9 mouse cellular contexts compared by ENCODE assay signal in genomic region chrX:101384439-101385137, GRCm38 (mm10). TPM values are rescaled to one million over a fixed set of nuclear protein-coding genes. Genes with fewer than 3 reads are reported as not detected.
A peak's percentile ranks its signal among the peaks of the same experiment; 100 is the strongest.
DNase-seq lines count a peak whose midpoint lies in the region; ATAC-seq and TF ChIP-seq lines count a peak whose summit lies in the region.
"Had no signal": no experiment of that assay in that cellular context is flagged by ENCODE, and none has a peak within 500 bp of the region (broad histone marks: within the 10 kb centered on the region; RNA-seq: fewer than 3 reads in every experiment).

No protein-coding gene starts in this region.

- no peak overlapping the region for H3K9ac ChIP-seq in heart, embryonic 16.5 days (ENCODE audit: low read length)
- no peak overlapping the region for H3K9ac ChIP-seq in embryonic facial prominence, embryonic 15.5 days
- no peak overlapping the region for H3K9ac ChIP-seq in lung, postnatal 0 days (replicated peaks; ENCODE audit: low read depth)

- no peak for ATAC-seq in heart, embryonic 16.5 days (replicated peaks; ENCODE audit: extremely low read depth, insufficient read depth, low FRiP score)
- no peak for ATAC-seq in embryonic facial prominence, embryonic 15.5 days (ENCODE audit: insufficient number of reproducible peaks, low FRiP score, low TSS enrichment, low read depth)
- ATAC-seq in lung, postnatal 0 days, result no peak

- peaks cover 33% of the 10 kb centered on the region for H3K27me3 ChIP-seq in heart, embryonic 16.5 days (ENCODE audit: control insufficient read depth, insufficient read depth, low read length)
- peaks cover 49% of the 10 kb centered on the region for H3K27me3 ChIP-seq in embryonic facial prominence, embryonic 15.5 days
- H3K27me3 ChIP-seq in midbrain, embryonic 10.5 days (ENCODE audit: low read depth, poor library complexity, severe bottlenecking), result peaks cover 99% of the 10 kb centered on the region
- 0 out of 2 replicates have a peak, but pooled peaks cover 3% of the 10 kb centered on the region for H3K27me3 ChIP-seq in lung, postnatal 0 days (replicated peaks; ENCODE audit: insufficient read depth, low read length)

- no peak overlapping the region for H3K27ac ChIP-seq in heart, embryonic 16.5 days (ENCODE audit: low read length)
- no peak overlapping the region for H3K27ac ChIP-seq in embryonic facial prominence, embryonic 15.5 days (replicated peaks)
- H3K27ac ChIP-seq in midbrain, embryonic 10.5 days (replicated peaks), result no peak overlapping the region
- no peak overlapping the region for H3K27ac ChIP-seq in lung, postnatal 0 days (ENCODE audit: low read length)

- no peak for TF ChIP-seq CTCF in lung, postnatal 0 days (IDR thresholded peaks at IDR 0.05)

- peak overlapping the region; percentile 52 for H3K4me2 ChIP-seq in heart, embryonic 16.5 days (ENCODE audit: low read depth, low read length)
- peak overlapping the region; percentile 35 for H3K4me2 ChIP-seq in embryonic facial prominence, embryonic 15.5 days (replicated peaks)
- H3K4me2 ChIP-seq in lung, postnatal 0 days (replicated peaks; ENCODE audit: low read depth, low read length), result no peak overlapping the region

- WGBS in heart, embryonic 16.5 days, result 17% methylated on average over 32 of the region's 32 CpGs
- 22% methylated on average over 32 of the region's 32 CpGs for WGBS in embryonic facial prominence, embryonic 15.5 days
- WGBS in midbrain, embryonic 10.5 days, result 14% methylated on average over 32 of the region's 32 CpGs
- 17% methylated on average over 31 of the region's 32 CpGs for WGBS in lung, postnatal 0 days

- H3K4me1 ChIP-seq in heart, embryonic 16.5 days (ENCODE audit: control insufficient read depth, insufficient read depth, low read length), result no peaks in the 10 kb centered on the region
- H3K4me1 ChIP-seq in embryonic facial prominence, embryonic 15.5 days, result peaks cover 6% of the 10 kb centered on the region; the same call in 1 of the 2 replicates
- H3K4me1 ChIP-seq in midbrain, embryonic 10.5 days, result peaks cover 26% of the 10 kb centered on the region
- H3K4me1 ChIP-seq in lung, postnatal 0 days (ENCODE audit: insufficient read depth, low read depth, low read length), result no peaks in the 10 kb centered on the region

- no peaks in the 10 kb centered on the region for H3K36me3 ChIP-seq in heart, embryonic 16.5 days (ENCODE audit: control insufficient read depth, insufficient read depth)
- no peaks in the 10 kb centered on the region for H3K36me3 ChIP-seq in embryonic facial prominence, embryonic 15.5 days
- H3K36me3 ChIP-seq in midbrain, embryonic 10.5 days, result no peaks in the 10 kb centered on the region
- H3K36me3 ChIP-seq in lung, postnatal 0 days (ENCODE audit: insufficient read depth, low read length), result no peaks in the 10 kb centered on the region
- H3K36me3 ChIP-seq: G1E had no signal

- DNase-seq in heart, adult 18-20 months, result no peak
- peak; percentile 52 for DNase-seq in brain, adult 2 months (ENCODE audit: low read depth, low spot score)
- peak; percentile 12 for DNase-seq in midbrain, embryonic 10.5 days (ENCODE audit: low spot score)
- no peak for DNase-seq in urinary bladder, postnatal 25 days (ENCODE audit: low spot score)
- DNase-seq in lung, postnatal 0 days (ENCODE audit: low spot score), result no peak
- no peak for DNase-seq in kidney, postnatal 36 days

- TF ChIP-seq EP300 in lung, postnatal 0 days (IDR thresholded peaks at IDR 0.05), result no peak

- H3K4me3 ChIP-seq in heart, embryonic 16.5 days (ENCODE audit: low read length), result peak overlapping the region; percentile 31
- H3K4me3 ChIP-seq in embryonic facial prominence, embryonic 15.5 days (replicated peaks), result peak overlapping the region; percentile 21
- H3K4me3 ChIP-seq in midbrain, embryonic 10.5 days, result peak overlapping the region; percentile 44
- no peak overlapping the region for H3K4me3 ChIP-seq in lung, postnatal 0 days (ENCODE audit: low read depth, low read length)

- H3K9me3 ChIP-seq in heart, embryonic 16.5 days (replicated peaks; ENCODE audit: control insufficient read depth, low read length), result no peaks in the 10 kb centered on the region
- no peaks in the 10 kb centered on the region for H3K9me3 ChIP-seq in embryonic facial prominence, embryonic 15.5 days (replicated peaks)
- H3K9me3 ChIP-seq in midbrain, embryonic 10.5 days (replicated peaks), result no peaks in the 10 kb centered on the region
- no peaks in the 10 kb centered on the region for H3K9me3 ChIP-seq in lung, postnatal 0 days (ENCODE audit: low read length)
- H3K9me3 ChIP-seq: G1E had no signal

RNA-seq across cellular contexts. Expression of gene Gjb1, which starts 8.4 kb away (rescaled TPM):
- polyA plus RNA-seq in heart, embryonic 16.5 days (2015; fragmentation: Nextera tagmentation; extraction: Ambion mirVana), result 0.10 and 0.60 TPM in 2 replicates
- total RNA-seq in heart, adult 18-20 months (2021), result not detected
- polyA plus RNA-seq in embryonic facial prominence, embryonic 15.5 days (2015; fragmentation: Nextera tagmentation; extraction: Ambion mirVana), result 0.24 and 0.34 TPM in 2 replicates
- polyA plus RNA-seq in midbrain, embryonic 10.5 days (2016; fragmentation: Nextera tagmentation; extraction: Ambion mirVana), result not detected in 2 replicates
- 1.6 and 2.0 TPM in 2 replicates for polyA plus RNA-seq in lung, postnatal 0 days (2015; fragmentation: Nextera tagmentation; extraction: Ambion mirVana)
- total RNA-seq: G1E had no signal
- polyA plus RNA-seq: G1E had no signal

RNA-seq across cellular contexts. Expression of gene Zmym3, which starts 36.1 kb away (rescaled TPM):
- 23.5 and 25.6 TPM in 2 replicates for polyA plus RNA-seq in heart, embryonic 16.5 days (2015; fragmentation: Nextera tagmentation; extraction: Ambion mirVana)
- 10 to 100 TPM; 13.1 to 15.9 TPM for total RNA-seq in heart, adult 18-20 months (2021)
- 30.6 and 33.0 TPM in 2 replicates for polyA plus RNA-seq in embryonic facial prominence, embryonic 15.5 days (2015; fragmentation: Nextera tagmentation; extraction: Ambion mirVana)
- polyA plus RNA-seq in midbrain, embryonic 10.5 days (2016; fragmentation: Nextera tagmentation; extraction: Ambion mirVana), result 16.6 and 22.3 TPM in 2 replicates
- 12.7 and 14.3 TPM in 2 replicates for polyA plus RNA-seq in lung, postnatal 0 days (2015; fragmentation: Nextera tagmentation; extraction: Ambion mirVana)

RNA-seq across cellular contexts. Expression of gene Nono, which starts 44.5 kb away (rescaled TPM):
- polyA plus RNA-seq in heart, embryonic 16.5 days (2015; fragmentation: Nextera tagmentation; extraction: Ambion mirVana), result 237 and 264 TPM in 2 replicates
- total RNA-seq in heart, adult 18-20 months (2021), result 10 to 100 TPM; 58.2 to 60.3 TPM
- 364 and 374 TPM in 2 replicates for polyA plus RNA-seq in embryonic facial prominence, embryonic 15.5 days (2015; fragmentation: Nextera tagmentation; extraction: Ambion mirVana)
- polyA plus RNA-seq in midbrain, embryonic 10.5 days (2016; fragmentation: Nextera tagmentation; extraction: Ambion mirVana), result 618 and 658 TPM in 2 replicates
- 117 and 131 TPM in 2 replicates for polyA plus RNA-seq in lung, postnatal 0 days (2015; fragmentation: Nextera tagmentation; extraction: Ambion mirVana)

Comparison
In these comparisons a context has a peak if more than half of its experiments do, and no peak if none do; other contexts are left out.
1. DNase-seq: peak in brain, adult 2 months (single experiment) and midbrain, embryonic 10.5 days (single experiment); none in heart, adult 18-20 months (0 of 2), urinary bladder, postnatal 25 days (single experiment), lung, postnatal 0 days (single experiment) and kidney, postnatal 36 days (0 of 2).